Mouse (Mus musculus) midbrain, embryonic 15.5 days (tissue): ENCODE measurements around the gene Ylpm1. TPM values are rescaled to one million over a fixed set of nuclear protein-coding genes. Genes with fewer than 3 reads are reported as not detected.

Source experiments
- ATAC-seq: fragments of 200-750 bp; cut with Nextera tagmentation; replicated peaks from 2 replicates; pipeline ENCODE4 v1.8.0; 2017; ENCODE audit warnings: moderate TSS enrichment
- H3K27ac ChIP-seq: fragments of 300-500 bp; sonication (generic); 2 replicates; pipeline ENCODE4 v1.5.1; 2015; ENCODE audit warnings: mild to moderate bottlenecking, inconsistent platforms
- H3K27me3 ChIP-seq: fragments of 300-500 bp; sonication (generic); replicated peaks from 2 replicates; pipeline ENCODE4 v1.6.1; 2015; ENCODE audit warnings: inconsistent platforms
- H3K36me3 ChIP-seq: fragments of 300-500 bp; sonication (generic); replicated peaks from 2 replicates; pipeline ENCODE4 v1.6.1; 2015; ENCODE audit warnings: inconsistent platforms
- H3K4me1 ChIP-seq: fragments of 300-500 bp; sonication (generic); 2 replicates; pipeline ENCODE4 v1.6.1; 2015; ENCODE audit warnings: inconsistent platforms
- H3K4me2 ChIP-seq: fragments of 300-500 bp; sonication (generic); 2 replicates; pipeline ENCODE4 v1.6.1; 2015; ENCODE audit warnings: inconsistent platforms, mild to moderate bottlenecking, moderate library complexity
- H3K4me3 ChIP-seq: fragments of 300-500 bp; sonication (generic); 2 replicates; pipeline ENCODE4 v1.5.1; 2015; ENCODE audit warnings: mild to moderate bottlenecking, inconsistent platforms
- H3K9ac ChIP-seq: fragments of 300-500 bp; sonication (generic); 2 replicates; pipeline ENCODE4 v1.6.1; 2015; ENCODE audit warnings: mild to moderate bottlenecking, inconsistent platforms
- H3K9me3 ChIP-seq: fragments of 300-500 bp; sonication (generic); 2 replicates; pipeline ENCODE4 v1.6.1; 2016; ENCODE audit warnings: inconsistent platforms
- WGBS: fragments of 180-500 bp; shearing (Covaris S2); methylation state at CpG from one replicate; pipeline ENCODE4 v1.1.7; 2015; ENCODE audit warnings: mixed read lengths; 5-methylcytosine and 5-hydroxymethylcytosine counted together
- polyA plus RNA-seq: library from polyadenylated mRNA; unstranded; fragments of >200 nt; fragmentation: Nextera tagmentation; extraction: Ambion mirVana; gene quantifications from 2 replicates; pipeline ENCODE4 v1.2.1, GENCODE M21; 2015

The Ylpm1 gene
- polyA plus RNA-seq, 1 experiment from 2014 or later, result 37.0 TPM

DNA sequence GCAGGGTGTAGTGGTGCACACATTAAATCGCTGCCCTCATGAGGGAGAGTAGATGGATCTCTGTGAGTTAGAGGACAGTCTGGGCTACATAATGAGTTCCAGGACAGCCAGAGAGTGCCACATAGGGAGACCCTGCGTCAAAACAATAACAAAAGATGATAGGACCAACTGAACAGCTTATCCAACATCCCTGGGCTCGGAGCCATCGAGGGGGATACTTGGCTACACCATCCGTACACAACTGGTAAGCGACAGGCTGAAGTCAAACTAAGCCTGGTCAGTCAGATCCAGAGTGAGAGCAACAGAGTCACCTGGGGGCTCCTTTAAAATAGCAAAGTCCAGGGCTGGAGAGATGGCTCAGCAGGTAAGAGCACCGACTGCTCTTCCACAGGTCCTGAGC is 99.7 kb downstream of the Ylpm1 start:
- no peaks in the 10 kb centered on the region for H3K27me3 ChIP-seq
- H3K27ac ChIP-seq, result no peak overlapping the region
- no peaks in the 10 kb centered on the region for H3K36me3 ChIP-seq
- no peaks in the 10 kb centered on the region for H3K9me3 ChIP-seq
- WGBS, result 86% methylated on average over 7 of the region's 7 CpGs
- no peak overlapping the region for H3K9ac ChIP-seq
- peaks cover 4% of the 10 kb centered on the region; the same call in 1 of the 2 replicates for H3K4me1 ChIP-seq
- no peak overlapping the region for H3K4me2 ChIP-seq
- no peak for ATAC-seq
- no peak overlapping the region for H3K4me3 ChIP-seq

DNA sequence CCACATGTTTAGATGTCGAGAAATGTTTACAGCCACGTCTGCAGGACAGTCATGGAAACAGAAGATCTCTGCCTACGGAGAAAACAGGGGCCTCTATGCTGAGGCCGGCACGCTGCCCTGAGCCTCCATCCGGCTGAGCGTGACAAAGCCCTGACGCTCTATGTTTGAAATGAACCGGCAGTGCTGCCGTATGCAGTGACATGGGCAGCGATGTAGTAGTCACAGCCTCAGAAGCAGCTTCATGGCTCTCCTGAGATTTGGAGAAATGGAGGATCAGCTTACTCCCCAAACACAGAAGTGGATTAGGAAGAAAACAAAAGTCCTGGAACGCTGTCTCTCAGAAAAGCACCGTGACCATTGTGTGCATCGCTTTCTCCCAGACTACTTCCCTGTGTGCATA is 104.9 kb downstream of the Ylpm1 start:
- Histone ChIP-seq H3K4me1 (peaks cover 5% of the 10 kb centered on the region; the same call in 1 of the 2 replicates), H3K27me3 (no peaks in the 10 kb centered on the region), H3K27ac (peak overlapping the region; percentile 3; the same call in 1 of the 2 replicates), H3K9me3 (no peaks in the 10 kb centered on the region), H3K4me2 (no peak overlapping the region), H3K4me3 (no peak overlapping the region), H3K9ac (no peak overlapping the region), H3K36me3 (no peaks in the 10 kb centered on the region)
- 26% methylated on average over 14 of the region's 14 CpGs for WGBS
- ATAC-seq, result no peak; the same call in 1 of the 2 replicates

GRCm38 (mm10) chr12:85101521-85102106 is 105.5 kb downstream of the Ylpm1 start:
- no peak overlapping the region for H3K27ac ChIP-seq
- WGBS, result 77% methylated on average over 5 of the region's 5 CpGs

GRCm38 (mm10) chr12:85103096-85103495 is 107.0 kb downstream of the Ylpm1 start:
- ATAC-seq, result no peak
- Histone ChIP-seq H3K9me3 (no peaks in the 10 kb centered on the region), H3K4me2 (no peak overlapping the region), H3K27ac (no peak overlapping the region), H3K36me3 (no peaks in the 10 kb centered on the region), H3K27me3 (no peaks in the 10 kb centered on the region), H3K4me1 (peaks cover 7% of the 10 kb centered on the region; the same call in 1 of the 2 replicates), H3K4me3 (no peak overlapping the region), H3K9ac (no peak overlapping the region)
- 78% methylated on average over 8 of the region's 8 CpGs for WGBS

More at GRCm38 (mm10) chr12:85101521-85102106, 105.5 kb downstream of the Ylpm1 start:
- ATAC-seq, result no peak
- no peak overlapping the region for H3K9ac ChIP-seq
- peaks cover 7% of the 10 kb centered on the region; the same call in 1 of the 2 replicates for H3K4me1 ChIP-seq
- no peaks in the 10 kb centered on the region for H3K36me3 ChIP-seq
- no peak overlapping the region for H3K4me3 ChIP-seq
- no peak overlapping the region for H3K4me2 ChIP-seq
- H3K9me3 ChIP-seq, result no peaks in the 10 kb centered on the region
- H3K27me3 ChIP-seq, result no peaks in the 10 kb centered on the region

GRCm38 (mm10) chr12:85104789-85105188 is 108.7 kb downstream of the Ylpm1 start:
- WGBS, result 86% methylated on average over 8 of the region's 8 CpGs
- H3K27ac ChIP-seq, result no peak overlapping the region
- H3K27me3 ChIP-seq, result no peaks in the 10 kb centered on the region
- ATAC-seq, result no peak
- H3K9ac ChIP-seq, result no peak overlapping the region
- H3K9me3 ChIP-seq, result no peaks in the 10 kb centered on the region
- H3K4me3 ChIP-seq, result no peak overlapping the region
- no peak overlapping the region for H3K4me2 ChIP-seq
- peaks cover 12% of the 10 kb centered on the region for H3K4me1 ChIP-seq
- H3K36me3 ChIP-seq, result no peaks in the 10 kb centered on the region

- Histone ChIP-seq H3K4me2 (no peak overlapping the region), H3K4me1 (peaks cover 11% of the 10 kb centered on the region), H3K9ac (no peak overlapping the region), H3K9me3 (no peaks in the 10 kb centered on the region), H3K27ac (no peak overlapping the region), H3K27me3 (no peaks in the 10 kb centered on the region), H3K36me3 (no peaks in the 10 kb centered on the region), H3K4me3 (no peak overlapping the region)
- no peak for ATAC-seq
- WGBS, result 3% methylated on average over 8 of the region's 8 CpGs
These were observed 110.2 kb downstream of the Ylpm1 start for GRCm38 (mm10) chr12:85106292-85106691.

DNA sequence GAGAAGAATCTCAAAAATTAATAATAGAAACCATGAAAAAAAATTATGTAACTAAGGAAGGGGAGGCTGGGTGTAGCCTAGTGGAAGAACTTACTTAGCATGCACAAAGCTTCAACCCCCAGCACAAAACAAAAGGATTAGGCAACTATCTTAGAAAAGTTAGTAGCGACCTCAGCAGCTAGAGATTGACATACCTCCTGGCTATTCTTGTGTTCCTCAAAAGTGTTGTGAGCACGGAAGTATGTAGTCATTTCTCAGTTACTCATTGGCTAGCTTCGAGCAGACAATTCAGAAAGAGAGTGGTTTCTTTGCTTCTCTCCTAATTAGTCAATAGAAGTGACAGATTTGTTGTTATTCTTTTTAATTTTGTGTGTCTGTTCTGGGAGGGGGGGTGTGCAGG is 112.5 kb downstream of the Ylpm1 start:
- H3K4me1 ChIP-seq, result peaks cover 34% of the 10 kb centered on the region
- WGBS, result 61% methylated on average over 3 of the region's 3 CpGs
- H3K27me3 ChIP-seq, result no peaks in the 10 kb centered on the region
- H3K4me2 ChIP-seq, result no peak overlapping the region
- no peak overlapping the region for H3K9ac ChIP-seq
- no peak overlapping the region for H3K27ac ChIP-seq
- H3K9me3 ChIP-seq, result no peaks in the 10 kb centered on the region
- H3K4me3 ChIP-seq, result no peak overlapping the region
- no peak for ATAC-seq
- H3K36me3 ChIP-seq, result no peaks in the 10 kb centered on the region

DNA sequence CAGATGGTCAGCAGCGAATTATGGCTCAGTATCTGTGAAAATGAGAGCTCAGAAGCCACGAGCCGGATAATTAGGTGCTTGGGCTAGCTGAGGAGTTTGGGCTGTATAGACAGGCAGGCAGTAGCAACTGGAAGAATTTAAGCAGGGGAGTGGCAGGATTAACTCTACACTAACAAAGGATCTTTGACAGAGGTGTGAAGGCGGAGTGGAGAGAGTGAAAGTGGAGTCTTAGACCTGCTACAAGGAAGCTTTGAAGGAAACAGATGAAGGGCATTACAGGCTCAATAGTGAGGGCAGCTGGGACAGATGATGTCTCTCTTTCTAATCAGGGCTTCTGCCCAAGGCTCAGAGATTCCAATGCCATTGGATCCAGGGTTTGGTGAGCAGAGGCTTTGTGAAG is 113.3 kb downstream of the Ylpm1 start:
- WGBS, result 35% methylated on average over 4 of the region's 4 CpGs
- Histone ChIP-seq H3K9me3 (no peaks in the 10 kb centered on the region), H3K27ac (no peak overlapping the region), H3K27me3 (no peaks in the 10 kb centered on the region), H3K4me3 (no peak overlapping the region), H3K9ac (no peak overlapping the region), H3K4me2 (peak overlapping the region; percentile 67; the same call in 1 of the 2 replicates), H3K4me1 (peaks cover 34% of the 10 kb centered on the region), H3K36me3 (no peaks in the 10 kb centered on the region)
- no peak for ATAC-seq

DNA sequence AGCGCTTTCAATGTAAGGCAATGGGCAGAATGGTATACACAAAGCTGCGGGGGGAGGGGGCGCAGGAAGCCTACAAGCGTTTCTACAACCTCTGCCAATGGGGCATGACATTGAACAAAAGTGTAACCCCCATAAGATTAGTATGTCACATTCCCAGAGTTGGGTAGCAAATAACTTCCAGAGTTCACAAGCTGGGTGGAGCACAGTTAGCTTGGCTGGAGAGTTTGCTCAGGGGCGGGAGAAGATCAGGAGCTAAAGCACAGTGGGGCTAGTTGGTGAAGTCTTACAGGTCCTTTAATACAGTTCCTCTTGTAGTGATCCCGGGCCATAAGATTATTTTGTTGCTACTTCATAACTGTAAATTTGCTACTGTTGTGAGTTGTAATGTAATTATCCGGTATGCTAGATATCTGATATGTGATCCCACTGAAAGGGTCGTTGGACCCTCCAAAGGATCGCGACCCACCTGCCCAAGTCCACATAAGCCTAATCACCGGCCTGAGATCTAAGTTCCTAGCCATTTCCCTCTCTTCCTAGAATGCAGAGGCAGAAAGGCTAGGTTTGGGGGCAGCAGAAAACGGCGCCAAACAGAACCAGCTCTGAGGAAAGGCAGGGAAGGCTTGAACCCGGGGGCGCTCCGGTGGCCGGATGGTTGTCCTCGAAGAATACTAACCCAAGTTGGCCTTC is 114.0 kb downstream of the Ylpm1 start:
- WGBS, result 14% methylated on average over 18 of the region's 18 CpGs
- peak; percentile 65 for ATAC-seq
- Histone ChIP-seq H3K4me1 (peaks cover 34% of the 10 kb centered on the region), H3K27ac (peak overlapping the region; percentile 87), H3K27me3 (no peaks in the 10 kb centered on the region), H3K4me2 (peak overlapping the region; percentile 67), H3K9ac (peak overlapping the region; percentile 96), H3K4me3 (peak overlapping the region; percentile 83), H3K9me3 (no peaks in the 10 kb centered on the region), H3K36me3 (no peaks in the 10 kb centered on the region)

- H3K27me3 ChIP-seq, result no peaks in the 10 kb centered on the region
- H3K27ac ChIP-seq, result peak within 1 kb of the TSS; percentile 87
- H3K4me3 ChIP-seq, result peak within 1 kb of the TSS; percentile 83
- H3K4me2 ChIP-seq, result peak within 1 kb of the TSS; percentile 67
- under 1% methylated on average over 83 of the region's 83 CpGs for WGBS
- H3K9ac ChIP-seq, result peak within 1 kb of the TSS; percentile 96
- peaks cover 34% of the 10 kb centered on the region for H3K4me1 ChIP-seq
- no peaks in the 10 kb centered on the region for H3K9me3 ChIP-seq
- no peaks in the 10 kb centered on the region for H3K36me3 ChIP-seq
- ATAC-seq, result peak; percentile 98
These were observed 114.8 kb downstream of the Ylpm1 start, which contains the start of the genes Prox2 and Dlst for GRCm38 (mm10) chr12:85110698-85111592. Gene Prox2, minus strand, starts transcription at chr12:85110759. Gene Dlst, plus strand, starts transcription at chr12:85110833.

DNA sequence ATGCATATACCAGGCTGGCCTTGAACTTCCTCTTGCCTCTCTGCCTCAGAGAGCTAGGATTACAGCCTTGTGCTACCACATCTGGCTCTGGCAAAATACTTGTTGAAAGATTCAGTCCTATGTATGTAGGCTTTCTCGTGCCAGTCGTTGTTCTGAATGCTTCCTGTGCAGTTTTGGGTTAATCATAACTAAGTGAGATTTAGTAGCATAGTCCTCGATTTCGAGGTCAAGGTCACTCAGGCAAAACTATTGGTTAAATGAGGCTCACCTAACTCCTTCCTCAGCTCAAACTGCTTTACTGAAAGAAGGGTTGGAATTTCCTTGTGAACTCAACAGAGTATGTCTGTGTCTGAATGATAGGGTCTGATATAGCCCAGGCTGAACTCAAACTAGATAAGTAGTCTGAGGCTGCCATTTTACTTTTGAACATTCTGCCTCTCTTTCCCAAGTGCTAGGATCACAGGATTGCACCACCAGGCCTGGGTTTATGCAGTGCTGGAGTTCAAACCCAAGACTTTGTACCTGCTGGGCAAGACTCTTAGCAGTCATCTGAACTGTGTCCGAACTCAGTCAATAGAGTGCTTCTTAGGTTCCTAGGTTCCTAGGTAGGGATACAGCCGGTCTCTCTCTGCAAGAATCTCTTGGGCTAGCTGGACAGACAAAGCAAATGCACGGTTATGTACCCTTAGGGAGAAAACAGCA is 116.6 kb downstream of the Ylpm1 start:
- H3K27ac ChIP-seq, result no peak overlapping the region
- H3K9me3 ChIP-seq, result no peaks in the 10 kb centered on the region
- H3K4me1 ChIP-seq, result peaks cover 31% of the 10 kb centered on the region
- no peak for ATAC-seq
- H3K4me3 ChIP-seq, result no peak overlapping the region
- H3K27me3 ChIP-seq, result no peaks in the 10 kb centered on the region
- no peak overlapping the region; the same call in 1 of the 2 replicates for H3K4me2 ChIP-seq
- 0 out of 2 replicates have a peak, but pooled peaks cover 3% of the 10 kb centered on the region for H3K36me3 ChIP-seq
- WGBS, result 92% methylated on average over 7 of the region's 7 CpGs
- H3K9ac ChIP-seq, result no peak overlapping the region
